Mouse (Mus musculus): ENCODE measurements around the gene Leo1. TPM values are rescaled to one million over a fixed set of nuclear protein-coding genes. Genes with fewer than 3 reads are reported as not detected.

The Leo1 gene
- total RNA-seq, 1 experiment: 66.2 TPM

- peaks cover 0 to 14% of the 10 kb centered on the region in 2 experiments for H3K4me1 ChIP-seq (ENCODE audit: control insufficient read depth in 2 of 2, insufficient read depth in 2 of 2, low read length in 2 of 2, poor library complexity in 1 of 2)
- H3K9me3 ChIP-seq (ENCODE audit: control insufficient read depth, insufficient read depth, low read depth, low read length): no peaks in the 10 kb centered on the region
- H3K4me3 ChIP-seq (ENCODE audit: insufficient read depth in 1 of 2, low read depth in 1 of 2, low read length in 2 of 2, poor library complexity in 1 of 2, severe bottlenecking in 1 of 2): no peak overlapping the region
- in situ Hi-C loops (cut with MboI; ENCODE audit: low sequenced_read_pairs in 2 of 2, unreplicated experiment in 2 of 2): no loop called here
- H3K27ac ChIP-seq (ENCODE audit: insufficient read depth, low read depth, low read length, poor library complexity, severe bottlenecking): no peak overlapping the region
- H3K9ac ChIP-seq (ENCODE audit: insufficient read depth, low read depth, low read length, poor library complexity, severe bottlenecking): no peak overlapping the region
- H3K36me3 ChIP-seq (ENCODE audit: control insufficient read depth, insufficient read depth, low read length, poor library complexity, severe bottlenecking): peaks cover 20% of the 10 kb centered on the region
- no peak for DNase-seq (ENCODE audit: low read depth, low spot score)
- TF ChIP-seq MAFK (IDR thresholded peaks at IDR 0.05; ENCODE audit: insufficient read depth, low read depth, low read length) (no peak), ZC3H11A (IDR thresholded peaks at IDR 0.05; ENCODE audit: borderline replicate concordance, low read depth, low read length) (no peak), CHD2 (IDR thresholded peaks at IDR 0.05; ENCODE audit: low read depth, low read length) (no peak), ZNF384 (IDR thresholded peaks at IDR 0.05; ENCODE audit: low read depth, low read length) (no peak), HCFC1 (IDR thresholded peaks at IDR 0.05; ENCODE audit: borderline replicate concordance, insufficient read depth, low read length) (no peak)
These were observed 40.7 kb upstream of the Leo1 start for GRCm38 (mm10) chr9:75400639-75401038.

- TF ChIP-seq CHD2 (IDR thresholded peaks at IDR 0.05; ENCODE audit: low read depth, low read length) (no peak), ZNF384 (IDR thresholded peaks at IDR 0.05; ENCODE audit: low read depth, low read length) (no peak), HCFC1 (IDR thresholded peaks at IDR 0.05; ENCODE audit: borderline replicate concordance, insufficient read depth, low read length) (no peak), ZC3H11A (IDR thresholded peaks at IDR 0.05; ENCODE audit: borderline replicate concordance, low read depth, low read length) (no peak)
- H3K27ac ChIP-seq (ENCODE audit: insufficient read depth, low read depth, low read length, poor library complexity, severe bottlenecking): no peak overlapping the region
- no peak overlapping the region for H3K4me3 ChIP-seq (ENCODE audit: insufficient read depth in 1 of 2, low read depth in 1 of 2, low read length in 2 of 2, poor library complexity in 1 of 2, severe bottlenecking in 1 of 2)
- peaks cover 0 to 16% of the 10 kb centered on the region in 2 experiments for H3K4me1 ChIP-seq (ENCODE audit: control insufficient read depth in 2 of 2, insufficient read depth in 2 of 2, low read length in 2 of 2, poor library complexity in 1 of 2)
- H3K9ac ChIP-seq (ENCODE audit: insufficient read depth, low read depth, low read length, poor library complexity, severe bottlenecking): peak overlapping the region; percentile 4; the same call in 1 of the 2 replicates
- peaks cover 16% of the 10 kb centered on the region for H3K36me3 ChIP-seq (ENCODE audit: control insufficient read depth, insufficient read depth, low read length, poor library complexity, severe bottlenecking)
- in situ Hi-C loops (cut with MboI; ENCODE audit: low sequenced_read_pairs in 2 of 2, unreplicated experiment in 2 of 2): no loop called here
- DNase-seq (ENCODE audit: low read depth, low spot score): no peak
- H3K9me3 ChIP-seq (ENCODE audit: control insufficient read depth, insufficient read depth, low read depth, low read length): no peaks in the 10 kb centered on the region
These were observed 39.5 kb upstream of the Leo1 start for GRCm38 (mm10) chr9:75401593-75402504.

- DNase-seq (ENCODE audit: low read depth, low spot score): no peak
- in situ Hi-C loops (cut with MboI; ENCODE audit: low sequenced_read_pairs in 2 of 2, unreplicated experiment in 2 of 2): no loop called here
- TF ChIP-seq ZC3H11A (IDR thresholded peaks at IDR 0.05; ENCODE audit: borderline replicate concordance, low read depth, low read length) (no peak), MAFK (IDR thresholded peaks at IDR 0.05; ENCODE audit: insufficient read depth, low read depth, low read length) (no peak), HCFC1 (IDR thresholded peaks at IDR 0.05; ENCODE audit: borderline replicate concordance, insufficient read depth, low read length) (no peak), ZNF384 (IDR thresholded peaks at IDR 0.05; ENCODE audit: low read depth, low read length) (no peak), CHD2 (IDR thresholded peaks at IDR 0.05; ENCODE audit: low read depth, low read length) (no peak)
- Histone ChIP-seq H3K4me1 (ENCODE audit: control insufficient read depth in 2 of 2, insufficient read depth in 2 of 2, low read length in 2 of 2, poor library complexity in 1 of 2) (peaks cover 4 to 14% of the 10 kb centered on the region in 2 experiments), H3K4me3 (ENCODE audit: insufficient read depth in 1 of 2, low read depth in 1 of 2, low read length in 2 of 2, poor library complexity in 1 of 2, severe bottlenecking in 1 of 2) (no peak overlapping the region), H3K9ac (ENCODE audit: insufficient read depth, low read depth, low read length, poor library complexity, severe bottlenecking) (no peak overlapping the region), H3K9me3 (ENCODE audit: control insufficient read depth, insufficient read depth, low read depth, low read length) (no peaks in the 10 kb centered on the region), H3K27ac (ENCODE audit: insufficient read depth, low read depth, low read length, poor library complexity, severe bottlenecking) (no peak overlapping the region), H3K36me3 (ENCODE audit: control insufficient read depth, insufficient read depth, low read length, poor library complexity, severe bottlenecking) (peaks cover 7% of the 10 kb centered on the region; the same call in 1 of the 2 replicates)
These were observed 37.8 kb upstream of the Leo1 start for GRCm38 (mm10) chr9:75403520-75403919.

GRCm38 (mm10) chr9:75406121-75406520, 35.2 kb upstream of the Leo1 start:
- Histone ChIP-seq H3K4me1 (ENCODE audit: control insufficient read depth in 2 of 2, insufficient read depth in 2 of 2, low read length in 2 of 2, poor library complexity in 1 of 2) (peaks cover 4 to 9% of the 10 kb centered on the region in 2 experiments), H3K9me3 (ENCODE audit: control insufficient read depth, insufficient read depth, low read depth, low read length) (no peaks in the 10 kb centered on the region), H3K4me3 (ENCODE audit: insufficient read depth in 1 of 2, low read depth in 1 of 2, low read length in 2 of 2, poor library complexity in 1 of 2, severe bottlenecking in 1 of 2) (no peak overlapping the region), H3K9ac (ENCODE audit: insufficient read depth, low read depth, low read length, poor library complexity, severe bottlenecking) (no peak overlapping the region), H3K27ac (ENCODE audit: insufficient read depth, low read depth, low read length, poor library complexity, severe bottlenecking) (no peak overlapping the region), H3K36me3 (ENCODE audit: control insufficient read depth, insufficient read depth, low read length, poor library complexity, severe bottlenecking) (no peaks in the 10 kb centered on the region)
- TF ChIP-seq CHD2 (IDR thresholded peaks at IDR 0.05; ENCODE audit: low read depth, low read length) (no peak), ZNF384 (IDR thresholded peaks at IDR 0.05; ENCODE audit: low read depth, low read length) (no peak), HCFC1 (IDR thresholded peaks at IDR 0.05; ENCODE audit: borderline replicate concordance, insufficient read depth, low read length) (no peak), ZC3H11A (IDR thresholded peaks at IDR 0.05; ENCODE audit: borderline replicate concordance, low read depth, low read length) (no peak), MAFK (IDR thresholded peaks at IDR 0.05; ENCODE audit: insufficient read depth, low read depth, low read length) (no peak)
- in situ Hi-C loops (cut with MboI; ENCODE audit: low sequenced_read_pairs in 2 of 2, unreplicated experiment in 2 of 2): no loop called here
- no peak for DNase-seq (ENCODE audit: low read depth, low spot score)
